In genomic region chr8:10303992-10304391, GRCm38 (mm10) we compare ENCODE assay signal across 14 mouse cellular contexts.
"Had no signal": no experiment of that assay in that cellular context is flagged by ENCODE, and none has a peak within 500 bp of the region (broad histone marks: within the 10 kb centered on the region; RNA-seq: fewer than 3 reads in every experiment).

No protein-coding gene starts in this region.

- H3K4me2 ChIP-seq: liver, embryonic 13.5 days; midbrain, embryonic 11.5 days; midbrain, embryonic 15.5 days; neural tube, embryonic 12.5 days; neural tube, embryonic 15.5 days had no signal

- DNase-seq: kidney, adult 9 months; kidney, postnatal 14 days; kidney, postnatal 4 days; liver, embryonic 13.5 days; lung, adult 2 months; lung, postnatal 4 days; right cerebral cortex, adult 18-20 months; right cerebral cortex, postnatal 14 days; right cerebral cortex, postnatal 4 days; thymus, postnatal 25 days had no signal

- H3K9me3 ChIP-seq: liver, embryonic 13.5 days; midbrain, embryonic 15.5 days; neural tube, embryonic 12.5 days; neural tube, embryonic 15.5 days had no signal

- H3K27ac ChIP-seq: liver, embryonic 13.5 days; midbrain, embryonic 15.5 days; neural tube, embryonic 12.5 days had no signal

- H3K36me3 ChIP-seq: liver, embryonic 13.5 days; midbrain, embryonic 15.5 days; neural tube, embryonic 12.5 days; neural tube, embryonic 15.5 days had no signal

- H3K4me3 ChIP-seq: liver, embryonic 13.5 days; midbrain, embryonic 15.5 days; neural tube, embryonic 12.5 days; neural tube, embryonic 15.5 days had no signal

- H3K27me3 ChIP-seq: liver, embryonic 13.5 days; midbrain, embryonic 15.5 days; neural tube, embryonic 12.5 days; neural tube, embryonic 15.5 days had no signal

- ATAC-seq: midbrain, embryonic 15.5 days had no signal

- H3K9ac ChIP-seq: liver, embryonic 13.5 days; midbrain, embryonic 15.5 days; neural tube, embryonic 12.5 days; neural tube, embryonic 15.5 days had no signal

- H3K4me1 ChIP-seq: liver, embryonic 13.5 days had no signal
